Comparison of ENCODE assay signal across 11 mouse cellular contexts in genomic region chr2:3185335-3185734, GRCm38 (mm10).
DNase-seq lines count a peak whose midpoint lies in the region; ATAC-seq and TF ChIP-seq lines count a peak whose summit lies in the region.
"Had no signal": no experiment of that assay in that cellular context is flagged by ENCODE, and none has a peak within 500 bp of the region (broad histone marks: within the 10 kb centered on the region; RNA-seq: fewer than 3 reads in every experiment).

No protein-coding gene starts in this region.

- peak in 1 of 3 experiments; percentile 42; a peak in 2 of 6 replicates for TF ChIP-seq CTCF in MEL (IDR thresholded peaks at IDR 0.05 in 2 of 3, conservative IDR thresholded peaks at IDR 0.05 in 1 of 3; ENCODE audit: control insufficient read depth in 1 of 3, insufficient read depth in 1 of 3, low read depth in 2 of 3, low read length in 3 of 3, poor library complexity in 1 of 3, severe bottlenecking in 1 of 3)

- TF ChIP-seq EP300 in MEL (IDR thresholded peaks at IDR 0.05; ENCODE audit: low read depth in 1 of 2, low read length in 2 of 2), result no peak

- H3K9ac ChIP-seq in kidney, embryonic 16.5 days (replicated peaks; ENCODE audit: low read length), result no peak overlapping the region
- no peak overlapping the region for H3K9ac ChIP-seq in MEL (ENCODE audit: control insufficient read depth, low read depth, low read length, poor library complexity, severe bottlenecking)

- intact Hi-C loops in left cerebral cortex, postnatal 36 days (cut with DNase I), result no loop called here

- no peaks in the 10 kb centered on the region for H3K9me3 ChIP-seq in kidney, embryonic 16.5 days (ENCODE audit: low read length)
- H3K9me3 ChIP-seq in MEL (replicated peaks; ENCODE audit: insufficient read depth, low read length), result no peaks in the 10 kb centered on the region

- peaks cover 21% of the 10 kb centered on the region for H3K36me3 ChIP-seq in kidney, embryonic 16.5 days (ENCODE audit: insufficient read depth, low read length)
- H3K36me3 ChIP-seq in MEL (ENCODE audit: control insufficient read depth in 1 of 2, insufficient read depth in 2 of 2, low read length in 2 of 2), result no peaks in the 10 kb centered on the region

- TF ChIP-seq POLR2A in MEL (IDR thresholded peaks at IDR 0.05; ENCODE audit: control insufficient read depth in 1 of 2, insufficient read depth in 1 of 2, low read depth in 1 of 2, low read length in 2 of 2, poor library complexity in 1 of 2), result no peak

- no peak for ATAC-seq in kidney, embryonic 16.5 days (ENCODE audit: low FRiP score, low TSS enrichment)
- ATAC-seq: activated CD4-positive, CD25-positive, alpha-beta regulatory T cell, adult 4 months; midbrain, embryonic 16.5 days had no signal

- no peaks in the 10 kb centered on the region for H3K79me2 ChIP-seq in MEL (ENCODE audit: control insufficient read depth, insufficient read depth, low read length, poor library complexity)

- no peak overlapping the region for H3K27ac ChIP-seq in kidney, embryonic 16.5 days (ENCODE audit: low read length)
- no peak overlapping the region for H3K27ac ChIP-seq in MEL (ENCODE audit: control insufficient read depth, low read depth, low read length)

- WGBS in kidney, embryonic 16.5 days, result 73% methylated on average over 5 of the region's 5 CpGs

- no peak overlapping the region for H3K4me2 ChIP-seq in kidney, embryonic 16.5 days (replicated peaks; ENCODE audit: low read depth, low read length)

- no peaks in the 10 kb centered on the region for H3K27me3 ChIP-seq in kidney, embryonic 16.5 days (ENCODE audit: insufficient read depth, low read length)
- H3K27me3 ChIP-seq in MEL (ENCODE audit: control insufficient read depth in 1 of 2, insufficient read depth in 2 of 2, low read length in 2 of 2), result no peaks in the 10 kb centered on the region

- DNase-seq in kidney, adult 18-20 months, result peak; percentile 38
- DNase-seq in MEL (ENCODE audit: low read depth, low spot score), result peak; percentile 21
- peak; percentile 50 to 65 for DNase-seq in adrenal gland, postnatal 36 days
- DNase-seq in lung, adult 18-20 months, result peak; percentile 29 to 45
- no peak for DNase-seq in frontal cortex, postnatal 36 days (ENCODE audit: low spot score in 2 of 2)
- DNase-seq in left cerebral cortex, postnatal 36 days (ENCODE audit: low spot score in 2 of 2), result no peak
- no peak for DNase-seq in cerebellum, adult 11 months
- DNase-seq: thymus, postnatal 14 days had no signal

- peaks cover 1% of the 10 kb centered on the region; the same call in 1 of the 2 replicates for H3K4me1 ChIP-seq in kidney, embryonic 16.5 days (ENCODE audit: insufficient read depth, low read length)
- H3K4me1 ChIP-seq in MEL (ENCODE audit: control insufficient read depth in 1 of 2, insufficient read depth in 2 of 2, low read length in 2 of 2), result no peaks in the 10 kb centered on the region

- H3K4me3 ChIP-seq in kidney, embryonic 16.5 days (ENCODE audit: low read length), result no peak overlapping the region
- no peak overlapping the region for H3K4me3 ChIP-seq in MEL (ENCODE audit: control insufficient read depth in 1 of 2, insufficient read depth in 1 of 2, low read depth in 2 of 2, low read length in 2 of 2)

- peak; percentile 22 for TF ChIP-seq RAD21 in MEL (IDR thresholded peaks at IDR 0.05; ENCODE audit: low read depth, low read length)

TF ChIP-seq in MEL, 35 proteins besides CTCF, POLR2A, EP300 and RAD21:
- no peak for TF ChIP-seq ZMIZ1 (IDR thresholded peaks at IDR 0.05; ENCODE audit: low read depth, low read length)
- peak; percentile 26; the same call in 1 of the 2 replicates for TF ChIP-seq SMC3 (IDR thresholded peaks at IDR 0.05; ENCODE audit: low read depth, low read length)
- no peak for TF ChIP-seq NELFE (IDR thresholded peaks at IDR 0.05; ENCODE audit: low read depth, low read length)
- TF ChIP-seq HCFC1 (IDR thresholded peaks at IDR 0.05; ENCODE audit: low read depth, low read length), result no peak
- no peak for TF ChIP-seq POLR2AphosphoS5 (IDR thresholded peaks at IDR 0.05; ENCODE audit: borderline replicate concordance, low read depth, low read length)
- TF ChIP-seq MYB (IDR thresholded peaks at IDR 0.05; ENCODE audit: low read depth, low read length), result no peak
- no peak for TF ChIP-seq TBP (IDR thresholded peaks at IDR 0.05; ENCODE audit: low read depth, low read length)
- no peak for TF ChIP-seq JUND (IDR thresholded peaks at IDR 0.05; ENCODE audit: low read depth, low read length)

Comparison
In these comparisons a context has a peak if more than half of its experiments do, and no peak if none do; other contexts are left out.
1. DNase-seq: peak in kidney, adult 18-20 months (single experiment), MEL (single experiment), adrenal gland, postnatal 36 days (2 of 2) and lung, adult 18-20 months (2 of 2); none in frontal cortex, postnatal 36 days (0 of 2), left cerebral cortex, postnatal 36 days (0 of 2) and cerebellum, adult 11 months (single experiment).